In genomic region chr2:154412018-154412666, GRCm38 (mm10) we compare ENCODE assay signal across 8 mouse cellular contexts. TPM values are rescaled to one million over a fixed set of nuclear protein-coding genes. Genes with fewer than 3 reads are reported as not detected.
DNase-seq lines count a peak whose midpoint lies in the region; ATAC-seq and TF ChIP-seq lines count a peak whose summit lies in the region.

No protein-coding gene starts in this region.

- H3K9ac ChIP-seq in hindbrain, embryonic 14.5 days = no peak overlapping the region

- H3K27me3 ChIP-seq in hindbrain, embryonic 14.5 days (ENCODE audit: control insufficient read depth, insufficient read depth, low read length) = no peaks in the 10 kb centered on the region
- H3K27me3 ChIP-seq in hindbrain, embryonic 10.5 days (ENCODE audit: insufficient read depth, poor library complexity, severe bottlenecking) = peaks cover 34% of the 10 kb centered on the region
- no peaks in the 10 kb centered on the region; the same call in 1 of the 2 replicates for H3K27me3 ChIP-seq in thymus, adult 2 months (ENCODE audit: control insufficient read depth, insufficient read depth, low read length)

- no peak overlapping the region for H3K27ac ChIP-seq in hindbrain, embryonic 14.5 days
- no peak overlapping the region for H3K27ac ChIP-seq in hindbrain, embryonic 10.5 days
- H3K27ac ChIP-seq in thymus, adult 2 months (ENCODE audit: control insufficient read depth, insufficient read depth, low read length) = no peak overlapping the region

- H3K4me3 ChIP-seq in hindbrain, embryonic 14.5 days (replicated peaks; ENCODE audit: low read length) = no peak overlapping the region
- no peak overlapping the region for H3K4me3 ChIP-seq in hindbrain, embryonic 10.5 days
- no peak overlapping the region for H3K4me3 ChIP-seq in thymus, adult 2 months (ENCODE audit: control insufficient read depth, insufficient read depth, low read length)

- TF ChIP-seq CTCF in thymus, adult 2 months (IDR thresholded peaks at IDR 0.05; ENCODE audit: borderline replicate concordance, control insufficient read depth, extremely low read depth, insufficient read depth, low read length, poor library complexity) = no peak

- WGBS in hindbrain, embryonic 14.5 days = 68% methylated on average over 7 of the region's 7 CpGs
- 68% methylated on average over 7 of the region's 7 CpGs for WGBS in hindbrain, embryonic 10.5 days
- 76% methylated on average over 7 of the region's 7 CpGs for WGBS in thymus, adult 2 months

- H3K4me1 ChIP-seq in hindbrain, embryonic 14.5 days (replicated peaks; ENCODE audit: control insufficient read depth, insufficient read depth, low read length) = no peaks in the 10 kb centered on the region; the same call in 1 of the 2 replicates
- peaks cover 13% of the 10 kb centered on the region for H3K4me1 ChIP-seq in hindbrain, embryonic 10.5 days (replicated peaks)
- H3K4me1 ChIP-seq in thymus, adult 2 months (replicated peaks; ENCODE audit: control insufficient read depth, insufficient read depth, low read length) = peaks cover 9% of the 10 kb centered on the region

- H3K36me3 ChIP-seq in hindbrain, embryonic 14.5 days (replicated peaks; ENCODE audit: control insufficient read depth, insufficient read depth) = no peaks in the 10 kb centered on the region
- H3K36me3 ChIP-seq in hindbrain, embryonic 10.5 days = no peaks in the 10 kb centered on the region
- no peaks in the 10 kb centered on the region for H3K36me3 ChIP-seq in thymus, adult 2 months (ENCODE audit: control insufficient read depth, insufficient read depth, low read length)

- TF ChIP-seq POLR2A in thymus, adult 2 months (IDR thresholded peaks at IDR 0.05; ENCODE audit: control insufficient read depth, extremely low read depth, insufficient read depth, low read length, poor library complexity) = no peak

- no peak for ATAC-seq in hindbrain, embryonic 14.5 days (ENCODE audit: low FRiP score)
- no peak for ATAC-seq in erythroblast, adult 5-6 weeks (replicated peaks; ENCODE audit: low FRiP score, poor library complexity, severe bottlenecking)

- DNase-seq in hindbrain, embryonic 14.5 days (ENCODE audit: low spot score) = peak; percentile 87
- no peak for DNase-seq in hindbrain, embryonic 10.5 days (ENCODE audit: low spot score)
- DNase-seq in thymus, adult 2 months = peak; percentile 40
- DNase-seq in thymus, adult 18-20 months = no peak
- DNase-seq in c-Kit-positive CD71-negative TER-119-negative erythroid progenitor cells, embryonic 14.5 days (ENCODE audit: low read depth) = peak; percentile 37
- DNase-seq in layer of hippocampus, postnatal 10 days (ENCODE audit: low spot score in 2 of 2) = peak; percentile 41 to 64
- DNase-seq in thymus, postnatal 4 days = peak; percentile 44

- no peak overlapping the region for H3K4me2 ChIP-seq in hindbrain, embryonic 14.5 days (replicated peaks)

- H3K9me3 ChIP-seq in hindbrain, embryonic 14.5 days (ENCODE audit: control insufficient read depth, low read length) = no peaks in the 10 kb centered on the region
- no peaks in the 10 kb centered on the region for H3K9me3 ChIP-seq in hindbrain, embryonic 10.5 days

RNA-seq across cellular contexts. Expression of gene Snta1, which starts 4.2 kb away (rescaled TPM):
- polyA plus RNA-seq in hindbrain, embryonic 14.5 days (2014; fragmentation: Nextera tagmentation; extraction: Ambion mirVana) = 7.0 and 7.1 TPM in 2 replicates
- 5.3 and 7.9 TPM in 2 replicates for polyA plus RNA-seq in hindbrain, embryonic 10.5 days (2016; fragmentation: Nextera tagmentation; extraction: Ambion mirVana)
- 5.8 and 9.6 TPM in 2 replicates for polyA plus RNA-seq in thymus, adult 2 months (2012; rRNA removed)
- 10 to 100 TPM; 40.6 to 41.3 TPM for total RNA-seq in layer of hippocampus, postnatal 10 days (2021)
- not detected in 2 replicates for total RNA-seq in erythroblast, adult 5-6 weeks (2015; ENCODE audit: low replicate concordance)
- 0.17 and 0.56 TPM in 2 replicates for total RNA-seq in erythroblast, adult 5-6 weeks (2017; ENCODE audit: low replicate concordance)

RNA-seq across cellular contexts. Expression of gene Cbfa2t2, which starts 24.1 kb away (rescaled TPM):
- 44.6 and 48.0 TPM in 2 replicates for polyA plus RNA-seq in hindbrain, embryonic 14.5 days (2014; fragmentation: Nextera tagmentation; extraction: Ambion mirVana)
- 79.1 and 84.9 TPM in 2 replicates for polyA plus RNA-seq in hindbrain, embryonic 10.5 days (2016; fragmentation: Nextera tagmentation; extraction: Ambion mirVana)
- polyA plus RNA-seq in thymus, adult 2 months (2012; rRNA removed) = 27.6 and 30.1 TPM in 2 replicates
- 10 to 100 TPM; 43.6 to 60.6 TPM for total RNA-seq in layer of hippocampus, postnatal 10 days (2021)
- 5.6 and 8.5 TPM in 2 replicates for total RNA-seq in erythroblast, adult 5-6 weeks (2015; ENCODE audit: low replicate concordance)
- total RNA-seq in erythroblast, adult 5-6 weeks (2017; ENCODE audit: low replicate concordance) = 2.9 and 9.5 TPM in 2 replicates

RNA-seq across cellular contexts. Expression of gene Cdk5rap1, which starts 39.3 kb away (rescaled TPM):
- polyA plus RNA-seq in hindbrain, embryonic 14.5 days (2014; fragmentation: Nextera tagmentation; extraction: Ambion mirVana) = 14.2 and 20.3 TPM in 2 replicates
- polyA plus RNA-seq in hindbrain, embryonic 10.5 days (2016; fragmentation: Nextera tagmentation; extraction: Ambion mirVana) = 13.9 and 16.0 TPM in 2 replicates
- 14.2 and 16.3 TPM in 2 replicates for polyA plus RNA-seq in thymus, adult 2 months (2012; rRNA removed)
- 10 to 100 TPM; 11.9 to 16.1 TPM for total RNA-seq in layer of hippocampus, postnatal 10 days (2021)
- 5.9 and 13.1 TPM in 2 replicates for total RNA-seq in erythroblast, adult 5-6 weeks (2015; ENCODE audit: low replicate concordance)
- 12.7 and 21.5 TPM in 2 replicates for total RNA-seq in erythroblast, adult 5-6 weeks (2017; ENCODE audit: low replicate concordance)

Comparison
In these comparisons a context has a peak if more than half of its experiments do, and no peak if none do; other contexts are left out.
1. DNase-seq: peak in hindbrain, embryonic 14.5 days (single experiment), thymus, adult 2 months (single experiment), c-Kit-positive CD71-negative TER-119-negative erythroid progenitor cells, embryonic 14.5 days (single experiment), layer of hippocampus, postnatal 10 days (2 of 2) and thymus, postnatal 4 days (single experiment); none in hindbrain, embryonic 10.5 days (single experiment) and thymus, adult 18-20 months (0 of 2).